Mouse (Mus musculus): ENCODE data around the gene Krt16.

DNA sequence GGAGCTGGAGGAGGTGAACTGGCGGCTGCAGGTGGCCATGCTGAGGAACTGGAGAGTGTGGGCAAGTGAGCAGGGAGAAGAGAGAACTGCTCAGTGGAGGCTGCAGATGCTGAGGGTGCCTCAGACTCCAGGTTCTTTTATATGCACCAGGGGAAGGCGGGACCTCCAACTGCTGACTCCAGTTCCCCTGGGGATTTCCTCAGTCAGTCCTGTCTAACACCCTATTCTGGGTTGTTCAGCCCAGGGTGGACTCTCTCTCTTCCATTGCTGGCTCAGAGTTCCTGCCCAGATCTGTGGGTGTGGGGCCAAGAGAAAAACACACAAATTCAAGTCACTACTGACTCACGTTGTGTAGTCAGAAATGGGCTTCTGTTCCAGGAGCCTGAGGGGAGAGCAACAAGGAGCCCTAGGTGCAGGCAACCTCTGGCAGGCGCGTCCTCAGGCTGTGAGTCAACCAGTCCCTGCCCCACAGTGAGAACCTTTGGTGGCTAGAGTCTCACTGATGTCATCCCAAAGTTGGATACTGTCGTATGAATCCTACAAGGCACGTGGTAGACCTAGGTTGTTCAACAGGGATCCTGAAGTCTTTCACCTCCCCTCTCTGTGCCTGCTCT is at the start of gene Krt16:
- no peak for TF ChIP-seq CTCF (IDR thresholded peaks at IDR 0.05; ENCODE audit: low read depth, low read length)
- TF ChIP-seq TAL1 (conservative IDR thresholded peaks at IDR 0.05; ENCODE audit: low read depth, low read length) = no peak
- no peak for TF ChIP-seq GATA2 (IDR thresholded peaks at IDR 0.05; ENCODE audit: borderline replicate concordance, low read depth, low read length)
